In genomic region chr11:4972967-4973870, GRCm38 (mm10) we compare ENCODE assay signal across 8 mouse cellular contexts. TPM values are rescaled to one million over a fixed set of nuclear protein-coding genes. Genes with fewer than 3 reads are reported as not detected.
A peak's percentile ranks its signal among the peaks of the same experiment; 100 is the strongest.
DNase-seq lines count a peak whose midpoint lies in the region; ATAC-seq and TF ChIP-seq lines count a peak whose summit lies in the region.

No protein-coding gene starts in this region.

- ATAC-seq in embryonic facial prominence, embryonic 15.5 days (ENCODE audit: insufficient number of reproducible peaks, low FRiP score, low TSS enrichment, low read depth), result 0 out of 2 replicates have a peak, but pooled peaks have one; percentile 56
- ATAC-seq in neural tube, embryonic 12.5 days (ENCODE audit: low FRiP score, low read depth), result peak; percentile 33; the same call in 1 of the 2 replicates

- H3K36me3 ChIP-seq in testis, adult 2 months (ENCODE audit: control insufficient read depth, insufficient read depth, low read length), result no peaks in the 10 kb centered on the region
- H3K36me3 ChIP-seq in embryonic facial prominence, embryonic 15.5 days, result no peaks in the 10 kb centered on the region
- no peaks in the 10 kb centered on the region for H3K36me3 ChIP-seq in liver, adult 2 months (ENCODE audit: control insufficient read depth, insufficient read depth, low read length)
- no peaks in the 10 kb centered on the region for H3K36me3 ChIP-seq in neural tube, embryonic 12.5 days

- no peak for TF ChIP-seq POLR2A in testis, adult 2 months (IDR thresholded peaks at IDR 0.05; ENCODE audit: control insufficient read depth, low read depth, low read length)
- no peak for TF ChIP-seq POLR2A in liver, adult 2 months (IDR thresholded peaks at IDR 0.05; ENCODE audit: extremely low read depth, insufficient read depth, low read length)

- no peaks in the 10 kb centered on the region for H3K79me2 ChIP-seq in liver, adult 2 months (ENCODE audit: control insufficient read depth, insufficient read depth, low read length)

- TF ChIP-seq CTCF in testis, adult 2 months (IDR thresholded peaks at IDR 0.05; ENCODE audit: control insufficient read depth, insufficient read depth, insufficient replicate concordance, low read depth, low read length), result peak; percentile 76; the same call in 1 of the 2 replicates
- TF ChIP-seq CTCF in liver, adult 2 months (IDR thresholded peaks at IDR 0.05; ENCODE audit: low read depth, low read length), result peak; percentile 73

- no peaks in the 10 kb centered on the region for H3K9me3 ChIP-seq in embryonic facial prominence, embryonic 15.5 days (replicated peaks)
- H3K9me3 ChIP-seq in neural tube, embryonic 12.5 days, result no peaks in the 10 kb centered on the region

- DNase-seq in testis, postnatal 14 days (ENCODE audit: low spot score), result no peak
- DNase-seq in adrenal gland, postnatal 25 days, result peak; percentile 35
- peak; percentile 84 for DNase-seq in induced T-regulatory cell, adult 2 months (ENCODE audit: low read depth)
- DNase-seq in liver, adult 2 months (ENCODE audit: extremely low read depth, low read depth, low spot score), result peak; percentile 62
- DNase-seq in thymus, postnatal 25 days, result peak; percentile 54

- no peak overlapping the region for H3K9ac ChIP-seq in embryonic facial prominence, embryonic 15.5 days
- no peak overlapping the region for H3K9ac ChIP-seq in liver, adult 2 months (ENCODE audit: low read depth, low read length)
- H3K9ac ChIP-seq in neural tube, embryonic 12.5 days, result no peak overlapping the region

- no peak overlapping the region for H3K27ac ChIP-seq in testis, adult 2 months (ENCODE audit: control insufficient read depth, insufficient read depth, low read depth, low read length)
- no peak overlapping the region for H3K27ac ChIP-seq in embryonic facial prominence, embryonic 15.5 days (replicated peaks)
- peak overlapping the region; percentile 74 for H3K27ac ChIP-seq in liver, adult 2 months (replicated peaks; ENCODE audit: insufficient read depth, low read depth, low read length)
- H3K27ac ChIP-seq in neural tube, embryonic 12.5 days, result no peak overlapping the region

- peak overlapping the region; percentile 85 for H3K4me3 ChIP-seq in testis, adult 2 months (ENCODE audit: control insufficient read depth, low read depth, low read length)
- H3K4me3 ChIP-seq in embryonic facial prominence, embryonic 15.5 days (replicated peaks), result no peak overlapping the region
- H3K4me3 ChIP-seq in liver, adult 2 months (ENCODE audit: insufficient read depth, low read depth, low read length), result no peak overlapping the region
- H3K4me3 ChIP-seq in neural tube, embryonic 12.5 days, result no peak overlapping the region

- peaks cover 4% of the 10 kb centered on the region for H3K4me1 ChIP-seq in testis, adult 2 months (ENCODE audit: control insufficient read depth, insufficient read depth, low read length)
- H3K4me1 ChIP-seq in embryonic facial prominence, embryonic 15.5 days, result 0 out of 2 replicates have a peak, but pooled peaks cover 4% of the 10 kb centered on the region
- H3K4me1 ChIP-seq in liver, adult 2 months (ENCODE audit: control insufficient read depth, insufficient read depth, low read length), result no peaks in the 10 kb centered on the region
- H3K4me1 ChIP-seq in neural tube, embryonic 12.5 days, result no peaks in the 10 kb centered on the region

- no peak overlapping the region for H3K4me2 ChIP-seq in embryonic facial prominence, embryonic 15.5 days (replicated peaks)
- H3K4me2 ChIP-seq in neural tube, embryonic 12.5 days (replicated peaks), result no peak overlapping the region

- no peaks in the 10 kb centered on the region for H3K27me3 ChIP-seq in testis, adult 2 months (ENCODE audit: control insufficient read depth, insufficient read depth, low read length)
- H3K27me3 ChIP-seq in embryonic facial prominence, embryonic 15.5 days, result no peaks in the 10 kb centered on the region
- H3K27me3 ChIP-seq in liver, adult 2 months (ENCODE audit: control insufficient read depth, insufficient read depth, low read length), result no peaks in the 10 kb centered on the region
- H3K27me3 ChIP-seq in neural tube, embryonic 12.5 days (replicated peaks), result peaks cover 4% of the 10 kb centered on the region; the same call in 1 of the 2 replicates

- 57% methylated on average over 13 of the region's 13 CpGs for WGBS in embryonic facial prominence, embryonic 15.5 days
- 52% methylated on average over 13 of the region's 13 CpGs for WGBS in liver, adult 2 months
- WGBS in neural tube, embryonic 12.5 days, result 60% methylated on average over 13 of the region's 13 CpGs

RNA-seq across cellular contexts. Expression of gene Ap1b1, which starts 13.4 kb away (rescaled TPM):
- 27.7 and 33.3 TPM in 2 replicates for polyA plus RNA-seq in testis, adult 2 months (2012; rRNA removed)
- total RNA-seq in adrenal gland, postnatal 25 days (2021), result 59.8 and 68.0 TPM in 2 replicates
- polyA plus RNA-seq in embryonic facial prominence, embryonic 15.5 days (2015; fragmentation: Nextera tagmentation; extraction: Ambion mirVana), result 53.6 and 60.0 TPM in 2 replicates
- total RNA-seq in liver, adult 2 months (2014; rRNA removed), result 30.1 and 41.2 TPM in 2 replicates
- polyA plus RNA-seq in liver, adult 2 months (2012; rRNA removed), result 46.7 and 48.8 TPM in 2 replicates
- polyA plus RNA-seq in neural tube, embryonic 12.5 days (2016; fragmentation: Nextera tagmentation; extraction: Ambion mirVana), result 71.9 and 82.7 TPM in 2 replicates

RNA-seq across cellular contexts. Expression of gene Nefh, which starts 25.4 kb away (rescaled TPM):
- polyA plus RNA-seq in testis, adult 2 months (2012; rRNA removed), result 0.94 and 1.0 TPM in 2 replicates
- 0.88 and 1.1 TPM in 2 replicates for total RNA-seq in adrenal gland, postnatal 25 days (2021)
- polyA plus RNA-seq in embryonic facial prominence, embryonic 15.5 days (2015; fragmentation: Nextera tagmentation; extraction: Ambion mirVana), result 0.20 and 0.27 TPM in 2 replicates
- total RNA-seq in liver, adult 2 months (2014; rRNA removed), result 0.09 and 0.20 TPM in 2 replicates
- polyA plus RNA-seq in liver, adult 2 months (2012; rRNA removed), result 0.06 TPM in 1 of 2 replicates, not detected in the other
- polyA plus RNA-seq in neural tube, embryonic 12.5 days (2016; fragmentation: Nextera tagmentation; extraction: Ambion mirVana), result 3.4 and 5.4 TPM in 2 replicates
